Mouse (Mus musculus): ENCODE data around the gene Sox5.

GRCm38 (mm10) chr6:144056252-144057097 lies 725.3 kb downstream of the Sox5 start:
- TF ChIP-seq CTCF (IDR thresholded peaks at IDR 0.05; ENCODE audit: extremely low read depth, insufficient read depth, insufficient read length, insufficient replicate concordance) (no peak), POLR2A (IDR thresholded peaks at IDR 0.05; ENCODE audit: low read depth, low read length) (no peak)

Data from spleen, adult 2 months (tissue).